Mouse (Mus musculus) layer of hippocampus, postnatal 10 days (tissue): ENCODE data around the gene Rpgr. TPM values are rescaled to one million over a fixed set of nuclear protein-coding genes. Genes with fewer than 3 reads are reported as not detected.

Experiments
- DNase-seq, 2 experiments: peaks; one replicate each; pipeline ENCODE4 v3.0.0; 2021; ENCODE audit warnings: low spot score in 2 of 2
- long read RNA-seq: library from polyadenylated mRNA; stranded (forward); transcript quantifications from one replicate; pipeline ENCODE4 v2.0.0, GENCODE M21; 2023
- total RNA-seq, 2 experiments: library from RNA; stranded (reverse); gene quantifications; 2 replicates each; pipeline ENCODE4 v1.2.3; 2021

Gene Rpgr
- total RNA-seq = 10 to 100 TPM; 22.1 to 23.8 TPM
- long read RNA-seq, transcript Rpgr-203 (17 exons, 2,926 nt) = major isoform, 7 of 22 reads
- long read RNA-seq, partial matches to known transcripts = 4 of 22 reads
- long read RNA-seq, other reads (novel, unspliced or antisense) = 8 of 22 reads

GRCm38 (mm10) chrX:10216410-10216949 is at the start of gene Rpgr:
Gene Rpgr (minus strand): TSS chrX:10216920.
- peak; percentile 84 to 89 for DNase-seq

- no peak for DNase-seq
Observed at GRCm38 (mm10) chrX:10258260-10258659, 41.5 kb upstream of the Rpgr start.

DNA sequence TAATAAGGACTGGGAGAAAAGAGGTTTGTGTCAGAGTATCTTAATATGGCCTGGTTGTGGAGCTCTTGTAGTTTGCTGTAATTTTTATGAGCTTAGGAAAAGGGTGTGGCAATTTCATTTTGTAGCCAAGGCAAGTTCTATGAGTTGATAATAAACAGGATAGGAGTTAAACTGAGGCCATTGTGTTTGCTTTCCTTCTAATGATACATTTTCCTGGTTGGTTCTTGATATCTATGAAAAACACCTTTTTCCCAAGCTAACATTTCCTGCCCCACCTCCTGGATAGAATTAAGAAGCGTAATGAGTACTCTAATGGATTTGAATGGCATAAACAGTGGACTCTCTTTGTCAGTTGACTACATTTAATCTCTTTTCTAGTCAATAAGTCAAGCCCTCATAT is 41.1 kb upstream of the Rpgr start:
- no peak for DNase-seq

DNA sequence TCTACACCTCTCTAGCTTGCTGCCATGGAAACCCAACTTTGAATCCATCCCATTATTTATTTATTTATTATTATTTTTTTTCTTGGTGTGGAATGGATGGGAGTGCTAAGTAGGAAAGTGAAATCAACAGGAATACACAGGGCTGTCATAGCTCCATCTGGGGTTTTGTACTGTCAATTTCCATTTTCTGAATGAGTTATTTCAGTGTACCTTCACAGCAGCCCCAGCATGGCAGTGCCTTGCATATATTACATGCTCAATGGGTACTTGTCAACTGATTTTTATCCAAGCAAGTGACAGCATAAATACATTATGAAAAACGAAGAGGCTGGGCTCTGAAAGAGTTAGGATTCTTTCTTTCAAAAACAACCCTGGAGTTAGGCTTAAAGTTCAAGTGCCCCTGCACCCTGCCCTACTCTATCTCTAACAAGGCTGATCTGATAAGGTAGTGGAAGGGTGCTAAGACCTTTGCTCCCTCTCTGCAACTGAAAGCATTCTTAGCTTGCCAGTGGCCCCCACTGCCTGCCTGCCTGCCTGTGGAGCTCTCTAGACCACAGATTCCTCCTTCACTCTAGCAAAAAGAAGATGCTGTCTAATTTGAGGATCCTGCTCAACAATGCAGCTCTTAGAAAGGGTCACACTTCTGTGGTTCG is 35.3 kb upstream of the Rpgr start, which contains the start of gene Otc:
TSS of gene Otc (plus strand) at position 454 of the 653 bp plus-strand sequence.
- DNase-seq = no peak

GRCm38 (mm10) chrX:10251357-10251756 is 34.6 kb upstream of the Rpgr start:
- DNase-seq = no peak

GRCm38 (mm10) chrX:10243916-10244315 is 27.2 kb upstream of the Rpgr start:
- no peak for DNase-seq

DNA sequence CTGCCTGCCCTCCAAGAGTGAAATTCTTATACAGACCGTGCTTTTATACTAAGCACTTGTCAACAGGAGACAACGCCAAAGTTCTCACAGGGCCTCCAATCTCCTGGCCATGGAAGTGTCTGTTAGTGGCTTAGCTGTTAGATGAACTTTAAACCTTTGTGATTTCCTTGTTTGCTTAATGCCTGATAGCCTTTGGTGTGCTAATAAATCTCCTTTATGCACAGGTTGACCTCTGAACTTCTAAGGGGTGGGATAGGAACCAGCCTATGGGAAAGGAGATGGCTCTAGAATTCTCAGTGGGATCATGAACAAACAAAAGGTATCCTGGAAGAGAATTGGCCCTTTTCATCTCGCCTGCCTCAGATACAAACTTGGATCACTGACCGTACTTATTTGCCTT is 22.8 kb upstream of the Rpgr start:
- no peak for DNase-seq

DNA sequence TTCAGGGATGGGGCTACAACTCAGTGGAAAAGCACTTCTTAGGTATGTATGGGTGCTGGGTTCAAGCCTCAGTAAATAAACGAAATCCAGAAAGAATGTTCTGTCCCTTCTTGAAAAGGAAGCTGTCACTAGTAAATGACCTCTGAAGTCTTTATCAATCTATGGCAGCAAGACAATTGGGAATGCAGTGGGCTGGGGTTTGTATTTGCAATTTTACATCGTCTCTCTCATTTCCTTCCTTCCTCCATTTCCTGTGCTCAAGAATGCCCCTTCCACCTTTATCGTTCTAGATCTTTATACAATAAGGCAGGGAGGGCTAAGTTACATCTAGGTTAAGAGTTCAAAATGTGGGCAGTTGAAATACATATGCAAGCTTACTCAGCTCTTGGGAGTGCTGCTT is 17.9 kb upstream of the Rpgr start:
- DNase-seq = no peak

DNA sequence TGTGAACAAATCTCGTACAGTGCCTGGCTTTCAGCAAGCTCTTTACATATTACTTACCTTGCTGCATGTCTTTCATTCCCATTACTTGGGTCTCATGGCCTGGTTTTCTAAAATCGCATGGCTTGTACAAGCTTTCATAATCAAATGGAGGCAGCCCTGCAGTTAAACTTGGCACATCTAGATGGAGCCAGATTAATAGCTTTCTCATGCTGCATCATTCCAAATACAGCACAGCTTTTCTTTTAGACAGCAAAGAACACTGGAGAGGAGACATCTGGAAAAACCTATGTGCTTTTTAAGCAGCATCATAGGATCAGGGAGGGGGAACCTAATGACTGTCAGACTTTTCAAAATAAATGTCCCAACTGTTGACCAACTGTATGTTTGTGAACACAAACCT is 16.3 kb upstream of the Rpgr start:
- DNase-seq = no peak

GRCm38 (mm10) chrX:10219281-10219680 is 2.6 kb upstream of the Rpgr start:
- DNase-seq = no peak

DNA sequence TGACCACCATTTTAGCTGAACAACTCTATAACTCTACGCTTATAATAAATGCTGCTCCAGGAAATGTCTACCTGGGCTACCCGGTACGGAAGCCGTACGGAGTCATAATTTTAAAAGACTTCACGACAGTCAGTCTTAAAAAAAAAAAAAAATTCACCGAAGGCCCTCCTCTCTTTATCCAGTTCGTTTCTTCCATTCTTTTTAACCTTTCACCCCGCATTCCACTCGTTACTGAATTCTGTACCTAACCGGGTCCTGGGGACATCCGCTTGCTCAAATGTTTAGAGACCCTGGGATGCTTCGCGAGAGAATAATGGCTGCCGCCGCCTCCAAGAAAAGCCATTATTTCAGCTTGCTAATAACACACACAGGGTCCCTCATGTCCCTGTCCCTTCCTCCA is 748 bp downstream of the Rpgr start:
- peak in 1 of 2 experiments; percentile 41 for DNase-seq

- DNase-seq = no peak
Observed at GRCm38 (mm10) chrX:10205937-10206336, 10.8 kb downstream of the Rpgr start.

DNA sequence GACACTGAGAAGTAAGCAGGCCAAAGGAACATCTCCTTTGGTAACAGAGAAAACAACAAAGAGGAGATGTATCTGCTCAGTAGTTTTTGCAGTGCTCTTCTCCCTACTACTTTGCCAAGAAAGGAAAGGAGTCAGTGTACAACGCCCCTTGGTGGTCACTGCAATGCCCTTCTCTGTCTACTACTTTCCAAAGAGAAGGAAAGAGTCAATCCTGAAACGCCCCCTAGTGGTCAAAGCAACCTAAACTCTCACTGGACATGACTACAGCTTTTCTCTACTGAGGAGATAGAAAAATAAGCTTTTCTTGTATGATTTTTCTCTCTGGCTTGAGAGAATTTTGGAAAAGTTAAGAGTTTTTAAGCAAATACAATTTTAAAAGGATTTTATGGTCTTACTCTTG is 15.4 kb downstream of the Rpgr start:
- DNase-seq = peak; percentile 26 to 35

DNA sequence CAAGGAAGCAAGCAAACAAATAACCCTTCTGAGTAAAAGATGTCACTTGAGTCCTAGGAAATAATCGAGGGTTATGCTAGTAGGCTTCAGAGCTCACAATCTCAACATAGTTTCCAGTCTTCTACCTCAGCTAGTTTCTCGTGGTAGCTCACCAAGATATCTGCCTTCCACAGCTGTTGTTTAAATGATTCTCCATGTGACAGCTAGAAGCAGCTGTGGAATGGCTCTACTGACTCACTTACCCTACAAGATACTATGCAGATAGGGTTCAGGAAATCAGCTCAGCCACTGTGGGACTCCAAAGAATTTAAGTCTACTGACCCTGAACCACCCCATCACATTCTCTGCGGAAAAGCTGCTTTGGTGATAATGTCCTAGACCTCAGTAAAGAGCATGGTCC is 64.3 kb downstream of the Rpgr start:
- no peak for DNase-seq

- no peak for DNase-seq
Observed at GRCm38 (mm10) chrX:10117065-10117719, 99.5 kb downstream of the Rpgr start, which contains the start of gene Srpx. Gene Srpx (minus strand): TSS chrX:10117709.

DNA sequence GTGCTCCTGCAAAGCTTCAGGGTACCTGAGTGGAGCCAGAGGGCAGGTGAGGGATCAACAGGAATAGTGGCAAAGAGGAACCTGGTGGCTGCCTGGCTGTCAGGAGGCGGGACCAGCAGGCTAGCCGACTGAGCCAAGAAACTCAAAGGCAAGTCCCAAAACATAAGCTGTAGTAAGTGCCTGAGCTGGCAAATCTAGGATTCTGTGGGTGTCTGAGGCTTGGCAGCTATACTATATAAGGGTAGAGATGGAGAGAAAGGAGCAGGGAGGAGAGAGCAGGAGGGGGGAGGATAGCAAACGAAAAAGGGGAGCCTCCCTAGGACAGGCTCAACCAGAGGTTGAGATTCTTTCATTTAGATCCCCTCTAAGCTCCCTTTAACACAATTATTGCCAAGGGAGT is 100.9 kb downstream of the Rpgr start:
- peak in 1 of 2 experiments; percentile 13 for DNase-seq

- no peak for DNase-seq
Observed at GRCm38 (mm10) chrX:10110736-10111135, 106.0 kb downstream of the Rpgr start.

DNA sequence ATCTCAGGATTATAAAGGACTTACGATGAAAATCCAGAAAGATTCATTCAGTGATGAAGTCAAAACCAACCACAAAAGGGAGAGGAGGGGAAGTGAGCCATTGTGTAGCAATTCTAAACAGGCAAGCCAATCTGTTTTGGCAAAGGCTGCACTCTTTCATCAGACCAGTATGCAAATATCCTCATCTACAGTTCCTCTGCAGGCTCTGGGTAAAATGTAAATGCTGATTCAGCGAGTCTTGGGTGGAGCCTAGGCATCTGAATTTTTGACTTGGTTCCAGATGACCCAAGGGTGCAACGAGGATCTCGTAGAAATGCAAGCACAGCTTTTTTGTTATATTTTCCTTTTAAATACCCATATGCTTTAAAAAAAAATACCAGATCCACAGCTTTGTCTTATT is 108.2 kb downstream of the Rpgr start:
- no peak for DNase-seq

GRCm38 (mm10) chrX:10105475-10105874 is 111.2 kb downstream of the Rpgr start:
- DNase-seq = no peak

GRCm38 (mm10) chrX:10102739-10103138 is 114.0 kb downstream of the Rpgr start:
- no peak for DNase-seq

GRCm38 (mm10) chrX:10095797-10096196 is 120.9 kb downstream of the Rpgr start:
- DNase-seq = no peak

DNA sequence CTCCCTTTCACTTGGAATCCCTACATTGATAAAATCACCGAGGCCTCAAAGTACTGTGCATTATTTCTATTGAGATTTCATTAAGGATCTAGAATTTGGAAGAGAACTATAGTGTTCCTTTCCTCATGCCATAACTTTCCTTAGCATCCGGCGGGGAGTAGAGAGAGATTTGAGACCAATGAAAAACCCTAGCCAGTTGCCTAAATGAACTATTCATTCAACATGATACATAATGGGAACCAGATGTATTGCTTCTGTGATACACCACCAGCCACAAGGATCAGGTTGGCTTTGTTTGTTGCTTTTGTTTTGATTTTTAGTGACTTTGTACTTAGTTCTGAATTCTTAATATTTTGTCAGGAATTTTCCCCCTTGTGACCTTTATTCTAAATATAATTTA is 136.3 kb downstream of the Rpgr start:
- no peak for DNase-seq
